Mouse (Mus musculus): Measurements from ENCODE around the gene Hyal1. TPM values are rescaled to one million over a fixed set of nuclear protein-coding genes. Genes with fewer than 3 reads are reported as not detected.
"Not testable (repeated sequence)": the region's sequence is repeated elsewhere in the genome, so short reads cannot be mapped to it uniquely, and the experiment has no call there.

Hyal1 gene
- total and polyA plus RNA-seq, 3 experiments, result 1.3 to 3.4 TPM; not detected in 1

DNA sequence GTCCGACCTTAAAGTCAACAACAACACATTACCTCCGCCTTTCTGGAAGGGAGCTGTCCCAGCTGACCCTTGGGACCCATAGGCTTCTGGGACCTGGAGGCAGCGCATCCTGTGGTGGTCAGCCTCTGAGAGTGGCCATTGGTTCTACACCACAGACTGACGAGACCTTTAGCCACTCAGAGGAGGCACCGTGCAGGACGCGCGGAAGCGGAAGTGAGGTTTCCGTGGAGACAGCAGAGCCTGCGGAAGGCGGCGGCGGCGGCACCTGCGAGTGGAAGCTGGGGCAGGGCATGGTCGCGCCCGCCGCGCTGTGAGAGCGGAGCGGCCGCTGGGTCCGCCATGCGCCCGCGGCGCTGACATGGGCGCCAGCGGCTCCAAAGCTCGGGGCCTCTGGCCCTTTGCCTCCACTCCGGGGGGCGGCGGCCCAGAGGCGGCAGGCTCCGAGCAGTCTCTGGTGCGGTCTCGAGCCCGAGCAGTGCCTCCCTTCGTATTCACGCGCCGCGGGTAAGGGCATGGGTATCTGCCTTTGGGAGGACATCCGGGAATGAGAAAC lies 13.6 kb upstream of the Hyal1 start, which contains the start of gene Tusc2 (continued):
- TF ChIP-seq TAL1 (IDR thresholded peaks at IDR 0.05; ENCODE audit: low read length), result no peak
- TF ChIP-seq USF2 (IDR thresholded peaks at IDR 0.05; ENCODE audit: borderline replicate concordance in 1 of 2, insufficient read depth in 1 of 2, low read depth in 1 of 2, low read length in 2 of 2), result no peak
- peak; percentile 93 for TF ChIP-seq ELF1 (IDR thresholded peaks at IDR 0.05; ENCODE audit: low read depth, low read length)
- no peak for TF ChIP-seq EP300 (IDR thresholded peaks at IDR 0.05; ENCODE audit: low read depth in 1 of 2, low read length in 2 of 2)
- TF ChIP-seq ZMIZ1 (IDR thresholded peaks at IDR 0.05; ENCODE audit: low read depth, low read length), result peak; percentile 85; the same call in 1 of the 2 replicates
- no peak for TF ChIP-seq JUND (IDR thresholded peaks at IDR 0.05; ENCODE audit: low read depth, low read length)
- TF ChIP-seq MEF2A (IDR thresholded peaks at IDR 0.05; ENCODE audit: extremely low read depth, insufficient replicate concordance, low read depth, low read length, poor library complexity, severe bottlenecking), result no peak
- TF ChIP-seq RCOR1 (IDR thresholded peaks at IDR 0.05; ENCODE audit: low read depth, low read length), result peak; percentile 34; the same call in 1 of the 2 replicates
- TF ChIP-seq NRF1 (IDR thresholded peaks at IDR 0.05; ENCODE audit: insufficient read depth, low read depth, low read length, poor library complexity, severe bottlenecking), result 0 out of 2 replicates have a peak, but pooled peaks have one; percentile 38
- TF ChIP-seq NELFE (IDR thresholded peaks at IDR 0.05; ENCODE audit: low read depth, low read length), result peak; percentile 77
- no peak for TF ChIP-seq GABPA (IDR thresholded peaks at IDR 0.05; ENCODE audit: low read depth, low read length)

DNA sequence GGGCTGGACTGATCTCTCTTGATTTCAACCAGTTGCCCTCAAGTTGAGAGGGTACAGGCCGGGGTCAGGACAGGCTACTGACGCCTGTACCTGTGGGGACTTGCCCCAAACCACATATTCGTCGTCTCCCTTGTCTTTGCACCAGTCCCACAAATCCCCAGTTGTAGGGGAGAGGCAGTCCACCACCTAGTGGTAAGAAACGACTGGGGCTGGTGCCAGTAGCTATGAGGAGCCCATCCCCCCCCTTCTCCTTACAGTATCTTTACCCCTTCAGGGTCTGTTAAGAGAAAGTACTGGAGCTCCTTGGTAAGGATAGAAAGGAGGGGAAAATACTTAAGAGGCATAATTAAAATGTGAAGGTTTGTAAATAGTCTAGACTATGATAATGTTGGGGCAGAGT lies 11.2 kb upstream of the Hyal1 start:
- not testable (repeated sequence) for H3K4me3 ChIP-seq (ENCODE audit: control insufficient read depth in 1 of 2, insufficient read depth in 1 of 2, low read depth in 2 of 2, low read length in 2 of 2); H3K27ac ChIP-seq (ENCODE audit: control insufficient read depth, low read depth, low read length); H3K27me3 ChIP-seq (ENCODE audit: control insufficient read depth in 1 of 2, insufficient read depth in 2 of 2, low read length in 2 of 2); H3K9me3 ChIP-seq (replicated peaks; ENCODE audit: insufficient read depth, low read length); H3K9ac ChIP-seq (ENCODE audit: control insufficient read depth, low read depth, low read length, poor library complexity, severe bottlenecking); DNase-seq (ENCODE audit: low read depth, low spot score)
- TF ChIP-seq CTCF (IDR thresholded peaks at IDR 0.05 in 2 of 3, conservative IDR thresholded peaks at IDR 0.05 in 1 of 3; ENCODE audit: control insufficient read depth in 1 of 3, insufficient read depth in 1 of 3, low read depth in 2 of 3, low read length in 3 of 3, poor library complexity in 1 of 3, severe bottlenecking in 1 of 3), result peak in 2 of 3 experiments; percentile 8 to 29; a peak in 2 of 6 replicates
- peaks cover 0 to 27% of the 10 kb centered on the region in 2 experiments; a peak in 3 of 4 replicates for H3K4me1 ChIP-seq (ENCODE audit: control insufficient read depth in 1 of 2, insufficient read depth in 2 of 2, low read length in 2 of 2)
- H3K79me2 ChIP-seq (ENCODE audit: control insufficient read depth, insufficient read depth, low read length, poor library complexity), result peaks cover 23% of the 10 kb centered on the region
- H3K36me3 ChIP-seq (ENCODE audit: control insufficient read depth in 1 of 2, insufficient read depth in 2 of 2, low read length in 2 of 2), result peaks cover 0 to 15% of the 10 kb centered on the region in 2 experiments; a peak in 3 of 4 replicates

DNA sequence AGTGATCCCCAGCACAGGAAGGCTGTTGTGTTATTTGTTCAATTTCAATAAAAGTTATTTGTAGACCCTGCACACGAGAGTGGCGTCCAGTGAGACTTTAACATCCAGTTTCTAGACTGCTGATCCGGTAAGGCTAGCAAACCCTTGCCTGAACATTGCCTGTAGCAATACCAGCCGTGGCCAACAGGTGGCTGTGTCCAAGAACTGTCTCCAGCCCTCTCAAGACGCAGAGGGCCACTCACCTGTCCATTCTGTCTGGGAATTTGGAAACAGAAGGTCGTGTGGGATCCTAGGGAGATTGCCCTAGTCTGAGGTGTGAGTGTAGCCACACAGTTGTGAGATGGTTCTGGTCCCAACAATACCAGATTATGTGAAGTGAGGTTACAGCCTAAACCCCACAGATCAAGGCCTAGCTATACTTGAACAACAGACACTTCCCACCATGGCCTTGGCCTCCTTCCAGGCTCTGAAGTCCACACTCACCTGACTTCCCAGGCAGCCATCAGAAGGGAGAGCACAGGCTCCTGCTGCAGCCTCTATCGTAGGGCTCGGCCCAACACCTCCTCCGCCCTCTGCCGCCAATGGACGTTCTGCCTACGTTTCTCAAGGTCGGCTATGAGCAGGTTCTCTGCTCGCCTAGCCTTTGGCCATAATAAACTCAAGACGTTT lies 10.6 kb upstream of the Hyal1 start:
- Histone ChIP-seq H3K79me2 (ENCODE audit: control insufficient read depth, insufficient read depth, low read length, poor library complexity) (peaks cover 23% of the 10 kb centered on the region), H3K4me1 (ENCODE audit: control insufficient read depth in 1 of 2, insufficient read depth in 2 of 2, low read length in 2 of 2) (peaks cover 2 to 33% of the 10 kb centered on the region in 2 experiments; a peak in 3 of 4 replicates), H3K9ac (ENCODE audit: control insufficient read depth, low read depth, low read length, poor library complexity, severe bottlenecking) (no peak overlapping the region), H3K9me3 (replicated peaks; ENCODE audit: insufficient read depth, low read length) (no peaks in the 10 kb centered on the region), H3K4me3 (ENCODE audit: control insufficient read depth in 1 of 2, insufficient read depth in 1 of 2, low read depth in 2 of 2, low read length in 2 of 2) (no peak overlapping the region), H3K27ac (ENCODE audit: control insufficient read depth, low read depth, low read length) (no peak overlapping the region), H3K27me3 (ENCODE audit: control insufficient read depth in 1 of 2, insufficient read depth in 2 of 2, low read length in 2 of 2) (no peaks in the 10 kb centered on the region), H3K36me3 (ENCODE audit: control insufficient read depth in 1 of 2, insufficient read depth in 2 of 2, low read length in 2 of 2) (peaks cover 0 to 16% of the 10 kb centered on the region in 2 experiments; a peak in 3 of 4 replicates)
- TF ChIP-seq CTCF (IDR thresholded peaks at IDR 0.05 in 2 of 3, conservative IDR thresholded peaks at IDR 0.05 in 1 of 3; ENCODE audit: control insufficient read depth in 1 of 3, insufficient read depth in 1 of 3, low read depth in 2 of 3, low read length in 3 of 3, poor library complexity in 1 of 3, severe bottlenecking in 1 of 3), result peak; percentile 70 to 96 (median 70)
- TF ChIP-seq MAX (IDR thresholded peaks at IDR 0.05; ENCODE audit: low read length), result no peak
- no peak for TF ChIP-seq MEF2A (IDR thresholded peaks at IDR 0.05; ENCODE audit: extremely low read depth, insufficient replicate concordance, low read depth, low read length, poor library complexity, severe bottlenecking)
- TF ChIP-seq MAFK (IDR thresholded peaks at IDR 0.05; ENCODE audit: borderline replicate concordance, low read depth, low read length), result no peak
- TF ChIP-seq USF1 (IDR thresholded peaks at IDR 0.05; ENCODE audit: low read depth, low read length), result no peak
- no peak for TF ChIP-seq GABPA (IDR thresholded peaks at IDR 0.05; ENCODE audit: low read depth, low read length)
- 0 out of 2 replicates have a peak, but pooled peaks have one; percentile 13 for TF ChIP-seq HCFC1 (IDR thresholded peaks at IDR 0.05; ENCODE audit: low read depth, low read length)
- peak; percentile 23 for TF ChIP-seq RAD21 (IDR thresholded peaks at IDR 0.05; ENCODE audit: low read depth, low read length)
- TF ChIP-seq NELFE (IDR thresholded peaks at IDR 0.05; ENCODE audit: low read depth, low read length), result no peak
- TF ChIP-seq SMC3 (IDR thresholded peaks at IDR 0.05; ENCODE audit: low read depth, low read length), result peak; percentile 66
- no peak for TF ChIP-seq BHLHE40 (IDR thresholded peaks at IDR 0.05; ENCODE audit: borderline replicate concordance, low read depth, low read length)
- no peak for TF ChIP-seq NRF1 (IDR thresholded peaks at IDR 0.05; ENCODE audit: insufficient read depth, low read depth, low read length, poor library complexity, severe bottlenecking)
- DNase-seq (ENCODE audit: low read depth, low spot score), result peak; percentile 83

Measured in MEL (cell line).